Mouse (Mus musculus): ENCODE data around the gene Bend4.

Gene Bend4

GRCm38 (mm10) chr5:67427443-67428360 lies at the start of gene Bend4:
Bend4 (minus strand) TSS chr5:67428310.
- peak; percentile 94 for DNase-seq

- DNase-seq, result no peak
Observed at GRCm38 (mm10) chr5:67473723-67474122, 45.6 kb upstream of the Bend4 start.

- peak; percentile 24 for DNase-seq
Observed at GRCm38 (mm10) chr5:67473094-67473493, 45.0 kb upstream of the Bend4 start.

- peak; percentile 30 for DNase-seq
Observed at GRCm38 (mm10) chr5:67466866-67467530, 38.9 kb upstream of the Bend4 start.

GRCm38 (mm10) chr5:67464899-67465298 lies 36.8 kb upstream of the Bend4 start:
- no peak for DNase-seq

- no peak for DNase-seq
Observed at GRCm38 (mm10) chr5:67463636-67464035, 35.5 kb upstream of the Bend4 start.

- DNase-seq, result no peak
Observed at GRCm38 (mm10) chr5:67462331-67462730, 34.2 kb upstream of the Bend4 start.

GRCm38 (mm10) chr5:67456841-67457240 lies 28.7 kb upstream of the Bend4 start:
- DNase-seq, result no peak

- no peak for DNase-seq
Observed at GRCm38 (mm10) chr5:67454282-67454681, 26.2 kb upstream of the Bend4 start.

GRCm38 (mm10) chr5:67449957-67450630 lies 22.0 kb upstream of the Bend4 start:
- DNase-seq, result no peak

GRCm38 (mm10) chr5:67446526-67446925 lies 18.4 kb upstream of the Bend4 start:
- DNase-seq, result no peak

- DNase-seq, result peak; percentile 13
Observed at GRCm38 (mm10) chr5:67444217-67445050, 16.3 kb upstream of the Bend4 start.

- no peak for DNase-seq
Observed at GRCm38 (mm10) chr5:67442813-67443450, 14.8 kb upstream of the Bend4 start.

- no peak for DNase-seq
Observed at GRCm38 (mm10) chr5:67440563-67440962, 12.5 kb upstream of the Bend4 start.

GRCm38 (mm10) chr5:67437403-67437802 lies 9.3 kb upstream of the Bend4 start:
- no peak for DNase-seq

- DNase-seq, result peak; percentile 56
Observed at GRCm38 (mm10) chr5:67426478-67427442, 1.4 kb downstream of the Bend4 start.

- no peak for DNase-seq
Observed at GRCm38 (mm10) chr5:67426011-67426410, 2.1 kb downstream of the Bend4 start.

- peak; percentile 51 for DNase-seq
Observed at GRCm38 (mm10) chr5:67424636-67425035, 3.5 kb downstream of the Bend4 start.

- no peak for DNase-seq
Observed at GRCm38 (mm10) chr5:67423963-67424362, 4.1 kb downstream of the Bend4 start.

- no peak for DNase-seq
Observed at GRCm38 (mm10) chr5:67423326-67423725, 4.8 kb downstream of the Bend4 start.

GRCm38 (mm10) chr5:67419407-67419806 lies 8.7 kb downstream of the Bend4 start:
- no peak for DNase-seq

Measured in retina, postnatal 1 day (tissue).